Mouse (Mus musculus): Measurements from ENCODE around the gene A930017K11Rik. TPM values are rescaled to one million over a fixed set of nuclear protein-coding genes. Genes with fewer than 3 reads are reported as not detected.
A peak's percentile ranks its signal among the peaks of the same experiment; 100 is the strongest.

A930017K11Rik gene
- polyA plus RNA-seq, 1 experiment from 2014 or later, result 0.14 TPM

GRCm38 (mm10) chr17:25925348-25925747 lies 27.0 kb downstream of the A930017K11Rik start:
- 70% methylated on average over 2 of the region's 2 CpGs for whole genome bisulfite sequencing (ENCODE audit: insufficient replicate concordance)
- Histone ChIP-seq H3K9ac (ENCODE audit: low read depth, low read length) (no peak overlapping the region), H3K9me3 (replicated peaks; ENCODE audit: control insufficient read depth, low read length) (no peaks in the 10 kb centered on the region), H3K36me3 (ENCODE audit: control insufficient read depth, insufficient read depth, low read length) (peaks cover 18% of the 10 kb centered on the region), H3K4me2 (no peak overlapping the region), H3K27me3 (ENCODE audit: control insufficient read depth, insufficient read depth, low read length) (no peaks in the 10 kb centered on the region), H3K4me3 (ENCODE audit: low read depth, low read length) (no peak overlapping the region), H3K27ac (ENCODE audit: low read depth, low read length) (no peak overlapping the region), H3K4me1 (ENCODE audit: control insufficient read depth, insufficient read depth, low read length) (no peaks in the 10 kb centered on the region)
- no peak for ATAC-seq (replicated peaks; ENCODE audit: insufficient number of reproducible peaks, low FRiP score, low TSS enrichment)

GRCm38 (mm10) chr17:25922120-25922519 lies 30.2 kb downstream of the A930017K11Rik start:
- Histone ChIP-seq H3K27me3 (ENCODE audit: control insufficient read depth, insufficient read depth, low read length) (no peaks in the 10 kb centered on the region), H3K4me1 (ENCODE audit: control insufficient read depth, insufficient read depth, low read length) (peaks cover 13% of the 10 kb centered on the region), H3K4me2 (no peak overlapping the region), H3K9ac (ENCODE audit: low read depth, low read length) (no peak overlapping the region), H3K27ac (ENCODE audit: low read depth, low read length) (no peak overlapping the region), H3K36me3 (ENCODE audit: control insufficient read depth, insufficient read depth, low read length) (peaks cover 4% of the 10 kb centered on the region), H3K4me3 (ENCODE audit: low read depth, low read length) (no peak overlapping the region), H3K9me3 (replicated peaks; ENCODE audit: control insufficient read depth, low read length) (no peaks in the 10 kb centered on the region)
- ATAC-seq (replicated peaks; ENCODE audit: insufficient number of reproducible peaks, low FRiP score, low TSS enrichment), result no peak
- 83% methylated on average over 5 of the region's 5 CpGs for WGBS (ENCODE audit: insufficient replicate concordance)

GRCm38 (mm10) chr17:25919786-25920642 lies 32.4 kb downstream of the A930017K11Rik start:
- peak overlapping the region; percentile 95 for H3K4me3 ChIP-seq (ENCODE audit: low read depth, low read length)
- WGBS (ENCODE audit: insufficient replicate concordance), result 1% methylated on average over 39 of the region's 40 CpGs
- no peaks in the 10 kb centered on the region for H3K27me3 ChIP-seq (ENCODE audit: control insufficient read depth, insufficient read depth, low read length)
- H3K27ac ChIP-seq (ENCODE audit: low read depth, low read length), result peak overlapping the region; percentile 94
- peak; percentile 96 for ATAC-seq (replicated peaks; ENCODE audit: insufficient number of reproducible peaks, low FRiP score, low TSS enrichment)
- no peaks in the 10 kb centered on the region for H3K9me3 ChIP-seq (replicated peaks; ENCODE audit: control insufficient read depth, low read length)
- peaks cover 14% of the 10 kb centered on the region for H3K4me1 ChIP-seq (ENCODE audit: control insufficient read depth, insufficient read depth, low read length)
- H3K4me2 ChIP-seq, result peak overlapping the region; percentile 97
- H3K9ac ChIP-seq (ENCODE audit: low read depth, low read length), result peak overlapping the region; percentile 72
- H3K36me3 ChIP-seq (ENCODE audit: control insufficient read depth, insufficient read depth, low read length), result 0 out of 2 replicates have a peak, but pooled peaks cover 3% of the 10 kb centered on the region

- no peak for ATAC-seq (replicated peaks; ENCODE audit: insufficient number of reproducible peaks, low FRiP score, low TSS enrichment)
- Histone ChIP-seq H3K27ac (ENCODE audit: low read depth, low read length) (peak within 1 kb of the TSS; percentile 94), H3K4me1 (ENCODE audit: control insufficient read depth, insufficient read depth, low read length) (peaks cover 20% of the 10 kb centered on the region), H3K9me3 (replicated peaks; ENCODE audit: control insufficient read depth, low read length) (no peaks in the 10 kb centered on the region), H3K4me3 (ENCODE audit: low read depth, low read length) (peak within 1 kb of the TSS; percentile 95), H3K27me3 (ENCODE audit: control insufficient read depth, insufficient read depth, low read length) (no peaks in the 10 kb centered on the region), H3K9ac (ENCODE audit: low read depth, low read length) (peak within 1 kb of the TSS; percentile 92), H3K36me3 (ENCODE audit: control insufficient read depth, insufficient read depth, low read length) (0 out of 2 replicates have a peak, but pooled peaks cover 3% of the 10 kb centered on the region), H3K4me2 (peak within 1 kb of the TSS; percentile 97)
- under 1% methylated on average over 51 of the region's 78 CpGs for WGBS (ENCODE audit: insufficient replicate concordance)
Measured at GRCm38 (mm10) chr17:25919144-25919785, 33.1 kb downstream of the A930017K11Rik start, which contains the start of gene Rab40c. Gene Rab40c, minus strand, starts transcription at chr17:25919727.

- WGBS (ENCODE audit: insufficient replicate concordance), result 70% methylated on average over 9 of the region's 9 CpGs
- peaks cover 29% of the 10 kb centered on the region for H3K4me1 ChIP-seq (ENCODE audit: control insufficient read depth, insufficient read depth, low read length)
Measured at GRCm38 (mm10) chr17:25918037-25918750, 34.2 kb downstream of the A930017K11Rik start.

GRCm38 (mm10) chr17:25916931-25917647 lies 35.3 kb downstream of the A930017K11Rik start:
- Histone ChIP-seq H3K4me2 (no peak overlapping the region), H3K4me1 (ENCODE audit: control insufficient read depth, insufficient read depth, low read length) (peaks cover 29% of the 10 kb centered on the region), H3K27ac (ENCODE audit: low read depth, low read length) (no peak overlapping the region), H3K36me3 (ENCODE audit: control insufficient read depth, insufficient read depth, low read length) (0 out of 2 replicates have a peak, but pooled peaks cover 3% of the 10 kb centered on the region), H3K27me3 (ENCODE audit: control insufficient read depth, insufficient read depth, low read length) (no peaks in the 10 kb centered on the region), H3K4me3 (ENCODE audit: low read depth, low read length) (no peak overlapping the region), H3K9ac (ENCODE audit: low read depth, low read length) (no peak overlapping the region), H3K9me3 (replicated peaks; ENCODE audit: control insufficient read depth, low read length) (no peaks in the 10 kb centered on the region)
- 81% methylated on average over 8 of the region's 8 CpGs for WGBS (ENCODE audit: insufficient replicate concordance)
- no peak for ATAC-seq (replicated peaks; ENCODE audit: insufficient number of reproducible peaks, low FRiP score, low TSS enrichment)

More at GRCm38 (mm10) chr17:25918037-25918750, 34.2 kb downstream of the A930017K11Rik start:
- Histone ChIP-seq H3K27ac (ENCODE audit: low read depth, low read length) (no peak overlapping the region), H3K36me3 (ENCODE audit: control insufficient read depth, insufficient read depth, low read length) (0 out of 2 replicates have a peak, but pooled peaks cover 3% of the 10 kb centered on the region), H3K9ac (ENCODE audit: low read depth, low read length) (peak overlapping the region; percentile 92), H3K4me3 (ENCODE audit: low read depth, low read length) (peak overlapping the region; percentile 95), H3K27me3 (ENCODE audit: control insufficient read depth, insufficient read depth, low read length) (no peaks in the 10 kb centered on the region), H3K9me3 (replicated peaks; ENCODE audit: control insufficient read depth, low read length) (no peaks in the 10 kb centered on the region), H3K4me2 (peak overlapping the region; percentile 97)
- ATAC-seq (replicated peaks; ENCODE audit: insufficient number of reproducible peaks, low FRiP score, low TSS enrichment), result no peak

GRCm38 (mm10) chr17:25914295-25914694 lies 38.1 kb downstream of the A930017K11Rik start:
- H3K27ac ChIP-seq (ENCODE audit: low read depth, low read length), result peak overlapping the region; percentile 24; the same call in 1 of the 2 replicates
- ATAC-seq (replicated peaks; ENCODE audit: insufficient number of reproducible peaks, low FRiP score, low TSS enrichment), result no peak

More at GRCm38 (mm10) chr17:25914295-25914694, 38.1 kb downstream of the A930017K11Rik start:
- H3K9ac ChIP-seq (ENCODE audit: low read depth, low read length), result no peak overlapping the region
- WGBS (ENCODE audit: insufficient replicate concordance), result 72% methylated on average over 4 of the region's 4 CpGs
- no peaks in the 10 kb centered on the region for H3K9me3 ChIP-seq (replicated peaks; ENCODE audit: control insufficient read depth, low read length)
- no peaks in the 10 kb centered on the region for H3K27me3 ChIP-seq (ENCODE audit: control insufficient read depth, insufficient read depth, low read length)
- H3K4me1 ChIP-seq (ENCODE audit: control insufficient read depth, insufficient read depth, low read length), result peaks cover 29% of the 10 kb centered on the region
- H3K4me3 ChIP-seq (ENCODE audit: low read depth, low read length), result no peak overlapping the region
- H3K4me2 ChIP-seq, result peak overlapping the region; percentile 16; the same call in 1 of the 2 replicates
- H3K36me3 ChIP-seq (ENCODE audit: control insufficient read depth, insufficient read depth, low read length), result 0 out of 2 replicates have a peak, but pooled peaks cover 3% of the 10 kb centered on the region
